Mouse (Mus musculus): ENCODE results near the gene Ern2. TPM values are rescaled to one million over a fixed set of nuclear protein-coding genes. Genes with fewer than 3 reads are reported as not detected.
A peak's percentile ranks its signal among the peaks of the same experiment; 100 is the strongest.

Gene Ern2
- total and polyA plus RNA-seq, 2 experiments from 2014 or later: 2.6 to 3.6 TPM

- no peaks in the 10 kb centered on the region for H3K27me3 ChIP-seq (ENCODE audit: insufficient read depth, low read length)
- H3K4me2 ChIP-seq (ENCODE audit: low read depth, low read length, poor library complexity, severe bottlenecking): peak within 1 kb of the TSS; percentile 31
- H3K27ac ChIP-seq (ENCODE audit: low read depth, low read length): no peak within 1 kb of the TSS
- no peak for ATAC-seq (ENCODE audit: low FRiP score)
- no peak for TF ChIP-seq CTCF (IDR thresholded peaks at IDR 0.05)
- no peak within 1 kb of the TSS for H3K9ac ChIP-seq (replicated peaks; ENCODE audit: low read length, poor library complexity, severe bottlenecking)
- H3K36me3 ChIP-seq (ENCODE audit: insufficient read depth, low read length): no peaks in the 10 kb centered on the region
- H3K4me3 ChIP-seq (ENCODE audit: low read depth, low read length): peak within 1 kb of the TSS; percentile 4; the same call in 1 of the 2 replicates
- 28% methylated on average over 20 of the region's 20 CpGs for WGBS
- no peaks in the 10 kb centered on the region for H3K4me1 ChIP-seq (ENCODE audit: insufficient read depth, low read length)
- H3K9me3 ChIP-seq (ENCODE audit: low read length): no peaks in the 10 kb centered on the region
- DNase-seq (ENCODE audit: low spot score): no peak
Measured at GRCm38 (mm10) chr7:122219315-122219801, 33.4 kb upstream of the Ern2 start, which contains the start of gene Chp2. TSS of gene Chp2 (plus strand) at chr7:122219496.

- no peak overlapping the region for H3K4me3 ChIP-seq (ENCODE audit: low read depth, low read length)
- 48% methylated on average over 7 of the region's 7 CpGs for WGBS
- no peaks in the 10 kb centered on the region for H3K36me3 ChIP-seq (ENCODE audit: insufficient read depth, low read length)
- no peaks in the 10 kb centered on the region for H3K9me3 ChIP-seq (ENCODE audit: low read length)
- ATAC-seq (ENCODE audit: low FRiP score) (no peak), DNase-seq (ENCODE audit: low spot score) (no peak)
- no peaks in the 10 kb centered on the region for H3K27me3 ChIP-seq (ENCODE audit: insufficient read depth, low read length)
- no peak overlapping the region for H3K4me2 ChIP-seq (ENCODE audit: low read depth, low read length, poor library complexity, severe bottlenecking)
- H3K4me1 ChIP-seq (ENCODE audit: insufficient read depth, low read length): no peaks in the 10 kb centered on the region
- H3K27ac ChIP-seq (ENCODE audit: low read depth, low read length): no peak overlapping the region
- no peak for TF ChIP-seq CTCF (IDR thresholded peaks at IDR 0.05)
- no peak overlapping the region for H3K9ac ChIP-seq (replicated peaks; ENCODE audit: low read length, poor library complexity, severe bottlenecking)
Measured at GRCm38 (mm10) chr7:122208276-122209021, 22.4 kb upstream of the Ern2 start.

GRCm38 (mm10) chr7:122206121-122206520, 20.1 kb upstream of the Ern2 start:
- ATAC-seq (ENCODE audit: low FRiP score): no peak
- WGBS: 84% methylated on average over 2 of the region's 2 CpGs

GRCm38 (mm10) chr7:122203936-122204335, 17.9 kb upstream of the Ern2 start:
- H3K9ac ChIP-seq (replicated peaks; ENCODE audit: low read length, poor library complexity, severe bottlenecking): no peak overlapping the region
- DNase-seq (ENCODE audit: low spot score) (no peak), ATAC-seq (ENCODE audit: low FRiP score) (no peak)
- no peak overlapping the region for H3K4me2 ChIP-seq (ENCODE audit: low read depth, low read length, poor library complexity, severe bottlenecking)
- H3K36me3 ChIP-seq (ENCODE audit: insufficient read depth, low read length): no peaks in the 10 kb centered on the region
- TF ChIP-seq CTCF (IDR thresholded peaks at IDR 0.05): no peak
- no peaks in the 10 kb centered on the region for H3K27me3 ChIP-seq (ENCODE audit: insufficient read depth, low read length)
- no peak overlapping the region for H3K27ac ChIP-seq (ENCODE audit: low read depth, low read length)
- no peaks in the 10 kb centered on the region for H3K9me3 ChIP-seq (ENCODE audit: low read length)
- H3K4me3 ChIP-seq (ENCODE audit: low read depth, low read length): no peak overlapping the region
- 55% methylated on average over 2 of the region's 2 CpGs for WGBS
- no peaks in the 10 kb centered on the region for H3K4me1 ChIP-seq (ENCODE audit: insufficient read depth, low read length)

More at GRCm38 (mm10) chr7:122206121-122206520, 20.1 kb upstream of the Ern2 start:
- Histone ChIP-seq H3K4me3 (ENCODE audit: low read depth, low read length) (no peak overlapping the region), H3K9ac (replicated peaks; ENCODE audit: low read length, poor library complexity, severe bottlenecking) (no peak overlapping the region), H3K27ac (ENCODE audit: low read depth, low read length) (no peak overlapping the region), H3K4me2 (ENCODE audit: low read depth, low read length, poor library complexity, severe bottlenecking) (no peak overlapping the region), H3K4me1 (ENCODE audit: insufficient read depth, low read length) (no peaks in the 10 kb centered on the region), H3K9me3 (ENCODE audit: low read length) (no peaks in the 10 kb centered on the region), H3K27me3 (ENCODE audit: insufficient read depth, low read length) (no peaks in the 10 kb centered on the region), H3K36me3 (ENCODE audit: insufficient read depth, low read length) (no peaks in the 10 kb centered on the region)
- no peak for TF ChIP-seq CTCF (IDR thresholded peaks at IDR 0.05)
- no peak for DNase-seq (ENCODE audit: low spot score)

GRCm38 (mm10) chr7:122199296-122199695, 13.3 kb upstream of the Ern2 start:
- Histone ChIP-seq H3K9ac (replicated peaks; ENCODE audit: low read length, poor library complexity, severe bottlenecking) (no peak overlapping the region), H3K4me1 (ENCODE audit: insufficient read depth, low read length) (no peaks in the 10 kb centered on the region), H3K9me3 (ENCODE audit: low read length) (no peaks in the 10 kb centered on the region), H3K27ac (ENCODE audit: low read depth, low read length) (no peak overlapping the region), H3K36me3 (ENCODE audit: insufficient read depth, low read length) (no peaks in the 10 kb centered on the region), H3K4me2 (ENCODE audit: low read depth, low read length, poor library complexity, severe bottlenecking) (no peak overlapping the region), H3K27me3 (ENCODE audit: insufficient read depth, low read length) (no peaks in the 10 kb centered on the region), H3K4me3 (ENCODE audit: low read depth, low read length) (no peak overlapping the region)
- TF ChIP-seq CTCF (IDR thresholded peaks at IDR 0.05): peak; percentile 91
- ATAC-seq (ENCODE audit: low FRiP score): no peak
- DNase-seq (ENCODE audit: low spot score): peak; percentile 65
- WGBS: 27% methylated on average over 5 of the region's 5 CpGs

- peak; percentile 89 for TF ChIP-seq CTCF (IDR thresholded peaks at IDR 0.05)
- ATAC-seq (ENCODE audit: low FRiP score): no peak
Measured at GRCm38 (mm10) chr7:122197306-122197705, 11.3 kb upstream of the Ern2 start.

More at GRCm38 (mm10) chr7:122197306-122197705, 11.3 kb upstream of the Ern2 start:
- Histone ChIP-seq H3K4me3 (ENCODE audit: low read depth, low read length) (no peak overlapping the region), H3K4me2 (ENCODE audit: low read depth, low read length, poor library complexity, severe bottlenecking) (no peak overlapping the region), H3K9me3 (ENCODE audit: low read length) (no peaks in the 10 kb centered on the region), H3K9ac (replicated peaks; ENCODE audit: low read length, poor library complexity, severe bottlenecking) (no peak overlapping the region), H3K27ac (ENCODE audit: low read depth, low read length) (no peak overlapping the region), H3K4me1 (ENCODE audit: insufficient read depth, low read length) (no peaks in the 10 kb centered on the region), H3K36me3 (ENCODE audit: insufficient read depth, low read length) (no peaks in the 10 kb centered on the region), H3K27me3 (ENCODE audit: insufficient read depth, low read length) (no peaks in the 10 kb centered on the region)
- peak; percentile 62 for DNase-seq (ENCODE audit: low spot score)
- 40% methylated on average over 4 of the region's 4 CpGs for WGBS

Data from midbrain, postnatal 0 days (tissue).